Mouse (Mus musculus) forebrain, postnatal 0 days (tissue): ENCODE results near the gene Nectin3. TPM values are rescaled to one million over a fixed set of nuclear protein-coding genes. Genes with fewer than 3 reads are reported as not detected.

Experiments
- ATAC-seq: fragments of 200-750 bp; cut with Nextera tagmentation; 2 replicates; pipeline ENCODE4 v1.8.0; 2017; ENCODE audit warnings: mild to moderate bottlenecking, moderate library complexity
- DNase-seq: peaks from one replicate; pipeline ENCODE4 v3.0.0-alpha.2; 2015
- H3K27ac ChIP-seq: fragments of 300-500 bp; sonication (generic); 2 replicates; pipeline ENCODE4 v1.5.1; 2014; ENCODE audit warnings: low read depth, mild to moderate bottlenecking, antibody characterized with exemption, low read length, moderate library complexity, mixed read lengths
- H3K27me3 ChIP-seq: fragments of 300-500 bp; sonication (generic); 2 replicates; pipeline ENCODE4 v1.6.1; 2014; ENCODE audit warnings: mild to moderate bottlenecking, low read length, mixed read lengths; ENCODE audit not compliant: insufficient read depth
- H3K36me3 ChIP-seq: fragments of 300-500 bp; sonication (generic); 2 replicates; pipeline ENCODE4 v1.6.1; 2014; ENCODE audit warnings: mild to moderate bottlenecking, moderate library complexity; ENCODE audit not compliant: insufficient read depth
- H3K4me1 ChIP-seq: fragments of 300-500 bp; sonication (generic); 2 replicates; pipeline ENCODE4 v1.6.1; 2014; ENCODE audit warnings: antibody characterized with exemption; ENCODE audit not compliant: insufficient read depth
- H3K4me2 ChIP-seq: fragments of 300-500 bp; sonication (generic); 2 replicates; pipeline ENCODE4 v1.6.1; 2014; ENCODE audit warnings: low read depth, mild to moderate bottlenecking, moderate library complexity
- H3K4me3 ChIP-seq: fragments of 300-500 bp; sonication (generic); 2 replicates; pipeline ENCODE4 v1.5.1; 2014; ENCODE audit warnings: low read depth, low read length, mixed read lengths
- H3K9ac ChIP-seq: fragments of 300-500 bp; sonication (generic); 2 replicates; pipeline ENCODE4 v1.6.1; 2014; ENCODE audit warnings: mild to moderate bottlenecking
- H3K9me3 ChIP-seq: fragments of 300-500 bp; sonication (generic); 2 replicates; pipeline ENCODE4 v1.6.1; 2016; ENCODE audit warnings: low read length
- CTCF ChIP-seq: sonication (generic); IDR thresholded peaks from 2 replicates; pipeline ENCODE4 v1.5.1; 2016; ENCODE audit warnings: antibody characterized with exemption, control low read depth, low read depth
- WGBS: fragments of 180-500 bp; shearing (Covaris S2); extraction: QIAGEN DNeasy Blood & Tissue Kit; methylation state at CpG from one replicate; pipeline ENCODE4 v1.1.7; 2014; 5-methylcytosine and 5-hydroxymethylcytosine counted together
- polyA plus RNA-seq: library from polyadenylated mRNA; unstranded; fragments of >200 nt; fragmentation: Nextera tagmentation; extraction: Ambion mirVana; gene quantifications from 2 replicates; pipeline ENCODE4 v1.2.1, GENCODE M21; 2015
- total RNA-seq: library from RNA; depleted of rRNA; stranded (reverse); fragments of >200 nt; gene quantifications from 2 replicates; pipeline ENCODE4 v1.2.3, GENCODE M21; 2014

Nectin3 gene
- total and polyA plus RNA-seq, 2 experiments from 2014 or later = 34.8 to 64.1 TPM

DNA sequence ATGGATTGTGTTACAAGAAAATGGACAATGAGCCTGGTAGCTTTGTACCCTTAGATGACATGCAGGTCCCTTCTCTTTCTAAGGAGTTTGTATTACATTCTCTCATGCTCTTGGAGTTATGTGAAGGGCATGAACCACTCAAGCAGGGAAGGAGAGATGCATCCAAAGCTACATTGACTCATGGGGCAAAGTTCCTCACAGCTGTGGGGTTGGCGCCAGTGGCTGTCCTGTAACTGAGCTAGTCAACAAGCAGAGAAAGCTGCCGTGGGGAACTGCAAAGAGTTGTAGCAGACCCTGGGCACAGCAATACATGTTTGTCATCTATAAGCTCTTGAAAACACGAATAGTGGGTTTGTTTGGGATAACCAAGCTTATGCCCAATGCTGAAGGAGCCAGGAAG is 82.1 kb downstream of the Nectin3 start:
- Histone ChIP-seq H3K36me3 (no peaks in the 10 kb centered on the region; the same call in 1 of the 2 replicates), H3K27ac (no peak overlapping the region), H3K9ac (no peak overlapping the region), H3K4me3 (no peak overlapping the region), H3K27me3 (no peaks in the 10 kb centered on the region), H3K4me1 (no peaks in the 10 kb centered on the region), H3K9me3 (no peaks in the 10 kb centered on the region), H3K4me2 (no peak overlapping the region)
- WGBS = 89% methylated on average over 3 of the region's 3 CpGs
- DNase-seq (no peak), ATAC-seq (no peak)
- no peak for TF ChIP-seq CTCF

- H3K4me2 ChIP-seq = no peak overlapping the region
- ATAC-seq (no peak; the same call in 1 of the 2 replicates), DNase-seq (no peak)
- H3K4me3 ChIP-seq = no peak overlapping the region
- 38% methylated on average over 3 of the region's 3 CpGs for WGBS
- H3K27me3 ChIP-seq = no peaks in the 10 kb centered on the region
- peak overlapping the region; percentile 57; the same call in 1 of the 2 replicates for H3K27ac ChIP-seq
- H3K9ac ChIP-seq = no peak overlapping the region
- H3K36me3 ChIP-seq = no peaks in the 10 kb centered on the region
- H3K9me3 ChIP-seq = no peaks in the 10 kb centered on the region
- no peak for TF ChIP-seq CTCF
- 0 out of 2 replicates have a peak, but pooled peaks cover 6% of the 10 kb centered on the region for H3K4me1 ChIP-seq
Observed at GRCm38 (mm10) chr16:46410739-46411057, 87.6 kb downstream of the Nectin3 start.

DNA sequence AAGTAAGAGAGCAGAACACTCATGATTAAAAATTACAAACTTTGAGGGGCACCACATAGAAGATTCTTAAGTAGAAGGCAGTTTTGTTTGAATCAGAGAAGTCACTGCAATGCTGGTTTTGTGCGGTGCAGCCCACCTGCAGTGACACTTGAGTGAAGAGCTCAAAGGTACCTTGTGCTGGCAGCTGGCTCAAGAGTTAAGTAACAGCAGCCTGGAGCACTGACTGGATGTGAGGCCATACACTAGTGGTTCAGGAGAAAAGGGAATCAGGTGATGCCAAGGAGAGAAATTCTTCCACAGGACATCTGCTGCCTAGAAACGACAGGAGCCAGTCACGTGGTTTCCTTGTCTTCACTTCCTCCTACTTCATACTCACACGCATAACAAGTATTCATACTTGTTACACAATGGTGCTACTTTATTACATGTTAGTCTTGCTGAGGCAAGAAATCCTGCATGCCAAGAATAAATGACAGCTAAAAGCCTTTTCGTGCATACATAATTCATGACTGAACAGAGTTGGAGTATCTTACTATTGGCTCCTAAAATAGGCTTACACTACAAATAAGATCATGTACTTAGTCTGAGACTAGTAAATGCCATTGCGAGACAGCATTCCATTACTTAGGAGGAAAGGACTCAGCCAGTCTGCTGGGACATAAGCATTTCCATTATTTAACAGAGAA is 88.1 kb downstream of the Nectin3 start:
- Histone ChIP-seq H3K27ac (peak overlapping the region; percentile 57; the same call in 1 of the 2 replicates), H3K27me3 (no peaks in the 10 kb centered on the region), H3K9me3 (no peaks in the 10 kb centered on the region), H3K4me1 (0 out of 2 replicates have a peak, but pooled peaks cover 6% of the 10 kb centered on the region), H3K9ac (no peak overlapping the region), H3K4me2 (no peak overlapping the region), H3K4me3 (no peak overlapping the region), H3K36me3 (no peaks in the 10 kb centered on the region)
- ATAC-seq = peak; percentile 79
- 44% methylated on average over 6 of the region's 6 CpGs for WGBS
- DNase-seq = peak; percentile 40
- no peak for TF ChIP-seq CTCF

DNA sequence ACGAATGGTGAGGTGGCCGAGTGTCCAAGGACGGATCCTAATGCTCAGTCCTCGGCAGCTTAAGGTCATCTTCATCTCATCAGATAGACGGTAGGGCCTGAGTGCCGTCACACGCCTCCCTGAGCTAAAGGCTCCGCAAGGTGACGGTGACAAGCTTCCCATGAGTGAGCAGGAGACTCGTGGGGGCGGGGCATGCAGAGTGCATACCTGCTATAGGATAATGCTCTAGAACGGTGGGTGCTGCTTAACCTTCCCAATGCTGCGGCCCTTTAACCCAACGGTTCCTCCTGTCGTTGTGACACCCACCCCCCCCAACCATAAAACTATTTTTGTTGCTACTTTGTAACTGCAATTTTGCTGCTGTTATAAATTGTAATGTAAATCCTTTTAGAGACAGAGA is 90.3 kb downstream of the Nectin3 start:
- no peak overlapping the region for H3K4me2 ChIP-seq
- DNase-seq (no peak), ATAC-seq (no peak)
- WGBS = 96% methylated on average over 15 of the region's 15 CpGs
- TF ChIP-seq CTCF = no peak
- no peaks in the 10 kb centered on the region for H3K9me3 ChIP-seq
- no peaks in the 10 kb centered on the region for H3K27me3 ChIP-seq
- no peaks in the 10 kb centered on the region for H3K36me3 ChIP-seq
- H3K4me1 ChIP-seq = 0 out of 2 replicates have a peak, but pooled peaks cover 6% of the 10 kb centered on the region
- H3K9ac ChIP-seq = no peak overlapping the region
- H3K4me3 ChIP-seq = no peak overlapping the region
- H3K27ac ChIP-seq = no peak overlapping the region

- Histone ChIP-seq H3K36me3 (no peaks in the 10 kb centered on the region), H3K9ac (no peak overlapping the region), H3K9me3 (no peaks in the 10 kb centered on the region), H3K27ac (no peak overlapping the region), H3K4me3 (no peak overlapping the region), H3K27me3 (no peaks in the 10 kb centered on the region), H3K4me1 (0 out of 2 replicates have a peak, but pooled peaks cover 6% of the 10 kb centered on the region), H3K4me2 (no peak overlapping the region)
- DNase-seq (no peak), ATAC-seq (no peak)
- 92% methylated on average over 7 of the region's 7 CpGs for WGBS
- no peak for TF ChIP-seq CTCF
Observed at GRCm38 (mm10) chr16:46406844-46407639, 91.3 kb downstream of the Nectin3 start.

DNA sequence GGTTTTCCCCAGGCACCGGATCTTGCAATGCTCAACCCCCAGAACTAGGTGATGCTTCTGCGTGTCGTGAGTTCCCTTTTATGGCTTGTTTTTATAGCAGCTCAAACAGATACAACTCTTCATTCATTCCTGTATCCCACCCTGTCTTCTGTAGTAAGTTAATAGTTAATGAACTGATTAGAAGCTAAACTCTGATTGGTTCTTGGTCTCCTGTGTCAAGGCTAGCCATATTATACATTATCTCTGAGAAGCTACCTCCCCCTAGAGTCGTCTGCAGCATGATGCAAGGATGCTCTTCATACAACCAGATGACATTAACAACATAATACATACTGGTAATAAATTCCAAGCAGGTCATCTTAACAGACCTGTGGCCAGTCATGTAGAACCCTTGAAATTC is 100.4 kb downstream of the Nectin3 start:
- DNase-seq (no peak), ATAC-seq (no peak)
- Histone ChIP-seq H3K4me1 (no peaks in the 10 kb centered on the region), H3K27me3 (no peaks in the 10 kb centered on the region), H3K9me3 (no peaks in the 10 kb centered on the region), H3K4me2 (no peak overlapping the region), H3K4me3 (no peak overlapping the region), H3K27ac (no peak overlapping the region), H3K9ac (no peak overlapping the region), H3K36me3 (peaks cover 16% of the 10 kb centered on the region; the same call in 1 of the 2 replicates)
- 89% methylated on average over 4 of the region's 4 CpGs for WGBS
- no peak for TF ChIP-seq CTCF

- 50% methylated on average over 6 of the region's 6 CpGs for WGBS
- no peak for ATAC-seq
Observed at GRCm38 (mm10) chr16:46389415-46390033, 108.8 kb downstream of the Nectin3 start.

More at GRCm38 (mm10) chr16:46389415-46390033, 108.8 kb downstream of the Nectin3 start:
- DNase-seq = no peak
- Histone ChIP-seq H3K9me3 (no peaks in the 10 kb centered on the region), H3K27ac (no peak overlapping the region), H3K36me3 (peaks cover 3% of the 10 kb centered on the region; the same call in 1 of the 2 replicates), H3K4me1 (no peaks in the 10 kb centered on the region), H3K9ac (no peak overlapping the region), H3K4me3 (no peak overlapping the region), H3K27me3 (no peaks in the 10 kb centered on the region), H3K4me2 (no peak overlapping the region)
- TF ChIP-seq CTCF = no peak
